Mouse (Mus musculus) CD4-positive helper T cell, adult 2 months (primary cell): ENCODE results near the gene Gm10401.

ENCODE experiments used
- DNase-seq: peaks from one replicate; pipeline ENCODE4 v3.0.0-alpha.2; 2012; ENCODE audit warnings: low read depth, missing footprints, low spot score

Gene Gm10401

GRCm38 (mm10) chr5:115070457-115070856, 27.6 kb downstream of the Gm10401 start:
- DNase-seq, result no peak

- DNase-seq, result no peak
Observed at GRCm38 (mm10) chr5:115069611-115070010, 28.5 kb downstream of the Gm10401 start.

GRCm38 (mm10) chr5:115068671-115069421, 29.2 kb downstream of the Gm10401 start:
- no peak for DNase-seq

GRCm38 (mm10) chr5:115066245-115066644, 31.9 kb downstream of the Gm10401 start:
- DNase-seq, result no peak

GRCm38 (mm10) chr5:115063391-115063790, 34.7 kb downstream of the Gm10401 start:
- DNase-seq, result no peak

- DNase-seq, result no peak
Observed at GRCm38 (mm10) chr5:115062566-115062965, 35.5 kb downstream of the Gm10401 start.

DNA sequence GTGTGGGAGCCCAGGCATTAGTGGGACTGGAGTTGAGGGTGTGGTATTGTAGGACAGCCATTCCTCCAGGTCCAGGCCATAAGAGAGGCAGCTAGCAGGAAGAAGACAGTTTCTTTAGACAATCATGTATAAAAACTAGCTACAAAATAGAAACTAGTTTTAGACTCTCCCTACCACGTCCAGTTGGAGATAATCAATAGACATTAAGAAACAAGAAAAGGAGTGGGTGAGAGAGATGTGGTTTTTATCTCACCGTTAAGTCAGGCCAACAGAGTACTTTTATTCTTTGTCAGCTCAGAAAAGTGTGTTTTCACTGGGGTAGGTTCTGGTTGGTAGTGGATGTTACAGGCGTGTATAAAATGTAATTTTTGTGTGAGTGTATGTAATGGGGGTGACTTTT, 37.1 kb downstream of the Gm10401 start:
- DNase-seq, result no peak

DNA sequence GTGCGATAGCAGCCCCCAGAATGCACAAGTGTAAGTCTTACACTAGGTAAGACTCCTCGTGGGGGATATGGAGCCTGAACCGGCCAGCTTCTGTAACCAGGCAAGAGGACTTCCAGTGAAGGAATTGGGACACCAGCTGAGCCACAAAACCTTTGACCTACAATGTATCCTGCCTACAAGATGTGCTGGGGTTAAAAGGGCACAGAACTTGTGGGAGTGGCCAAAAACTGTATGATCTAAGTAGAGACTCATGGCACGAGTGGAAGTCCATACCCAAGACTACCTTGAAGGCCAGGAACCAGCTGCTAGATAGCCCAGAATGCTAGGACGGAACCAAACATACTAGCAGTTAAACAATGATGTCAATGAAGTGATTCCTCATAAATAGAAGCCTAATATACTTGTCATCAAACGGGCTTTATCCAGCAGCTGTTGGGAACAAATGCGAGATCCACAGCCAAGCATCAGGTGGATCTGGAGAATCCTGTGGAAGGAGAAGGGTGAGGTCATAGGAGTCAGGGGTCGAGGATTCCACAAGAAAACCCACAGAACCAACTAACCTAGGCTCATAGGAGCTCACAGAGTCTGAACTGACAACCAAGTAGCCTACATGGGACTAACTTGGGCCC, 37.9 kb downstream of the Gm10401 start:
- DNase-seq, result no peak

- DNase-seq, result peak; percentile 38
Observed at GRCm38 (mm10) chr5:115058584-115059297, 39.4 kb downstream of the Gm10401 start.

GRCm38 (mm10) chr5:115057153-115057552, 40.9 kb downstream of the Gm10401 start:
- no peak for DNase-seq

GRCm38 (mm10) chr5:115055418-115055817, 42.7 kb downstream of the Gm10401 start:
- DNase-seq, result no peak

- no peak for DNase-seq
Observed at GRCm38 (mm10) chr5:115053791-115054396, 44.2 kb downstream of the Gm10401 start.

DNA sequence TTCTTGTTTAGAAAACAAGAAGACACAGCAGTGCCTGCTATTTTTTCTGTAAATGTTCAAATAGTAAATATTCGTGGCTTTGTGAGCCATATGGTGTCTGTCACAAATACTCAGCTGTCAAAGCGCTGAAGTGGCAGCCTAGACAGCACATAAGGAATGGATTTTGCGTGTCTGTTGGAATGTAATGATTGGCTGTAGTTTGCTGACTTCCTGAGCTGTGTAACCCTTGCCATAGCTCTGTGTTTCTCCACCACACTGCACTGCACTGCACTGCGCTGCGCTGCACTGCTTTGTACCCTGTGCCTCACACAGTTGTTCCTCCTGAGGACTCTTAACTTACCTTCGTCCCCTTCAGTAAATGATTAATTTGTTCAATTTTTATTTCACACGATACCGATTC, 45.5 kb downstream of the Gm10401 start:
- DNase-seq, result no peak

DNA sequence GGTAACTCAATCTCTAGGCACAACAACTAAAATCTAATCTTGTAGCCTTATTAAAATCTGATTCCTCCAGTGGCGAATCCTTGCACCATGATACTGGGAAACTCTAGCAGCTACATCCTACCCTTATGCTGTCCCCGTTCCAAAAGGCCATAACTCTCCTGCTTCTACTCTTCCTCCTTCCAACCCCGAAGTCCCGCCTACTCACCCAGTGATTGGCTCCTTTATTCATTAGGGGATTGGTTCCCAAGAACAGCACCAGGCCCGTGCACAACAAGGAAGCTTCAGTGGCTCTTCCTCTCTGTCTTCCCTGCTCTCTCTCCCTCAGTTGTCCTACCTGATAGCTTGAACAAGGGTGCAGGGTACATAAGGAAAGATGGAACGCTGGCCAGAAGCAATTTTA, 47.3 kb downstream of the Gm10401 start:
- DNase-seq, result no peak

GRCm38 (mm10) chr5:115049692-115050091, 48.4 kb downstream of the Gm10401 start:
- no peak for DNase-seq
